Mouse (Mus musculus) limb, embryonic 14.5 days (tissue): Measurements from ENCODE around the gene Thsd4. TPM values are rescaled to one million over a fixed set of nuclear protein-coding genes. Genes with fewer than 3 reads are reported as not detected.

ENCODE experiments used
- ATAC-seq: fragments of 200-750 bp; cut with Nextera tagmentation; 2 replicates; pipeline ENCODE4 v1.8.0; 2017; ENCODE audit warnings: low read depth, moderate number of reproducible peaks, moderate TSS enrichment; ENCODE audit not compliant: low FRiP score
- DNase-seq: peaks from one replicate; pipeline ENCODE4 v3.0.0-alpha.2; 2015; ENCODE audit warnings: low spot score
- H3K27ac ChIP-seq: fragments of 300-500 bp; sonication (generic); replicated peaks from 2 replicates; pipeline ENCODE4 v1.5.1; 2014; ENCODE audit warnings: low read depth, mild to moderate bottlenecking, low read length, moderate library complexity, mixed read lengths
- H3K27me3 ChIP-seq: fragments of 300-500 bp; sonication (generic); 2 replicates; pipeline ENCODE4 v1.6.1; 2014; ENCODE audit warnings: low read length, mixed read lengths; ENCODE audit not compliant: control insufficient read depth, insufficient read depth
- H3K36me3 ChIP-seq: fragments of 300-500 bp; sonication (generic); 2 replicates; pipeline ENCODE4 v1.6.1; 2014; ENCODE audit warnings: mild to moderate bottlenecking, low read length, moderate library complexity, mixed read lengths; ENCODE audit not compliant: control insufficient read depth, insufficient read depth
- H3K4me1 ChIP-seq: fragments of 300-500 bp; sonication (generic); 2 replicates; pipeline ENCODE4 v1.6.1; 2014; ENCODE audit warnings: antibody characterized with exemption, low read length, mixed read lengths; ENCODE audit not compliant: control insufficient read depth, insufficient read depth
- H3K4me2 ChIP-seq: fragments of 300-500 bp; sonication (generic); replicated peaks from 2 replicates; pipeline ENCODE4 v1.6.1; 2014; ENCODE audit warnings: low read depth, mild to moderate bottlenecking, low read length, moderate library complexity; ENCODE audit not compliant: severe bottlenecking
- H3K4me3 ChIP-seq: fragments of 300-500 bp; sonication (generic); replicated peaks from 2 replicates; pipeline ENCODE4 v1.5.1; 2014; ENCODE audit warnings: low read length
- H3K9ac ChIP-seq: fragments of 300-500 bp; sonication (generic); 2 replicates; pipeline ENCODE4 v1.6.1; 2014; ENCODE audit warnings: mild to moderate bottlenecking, low read depth, low read length, moderate library complexity; ENCODE audit not compliant: severe bottlenecking
- H3K9me3 ChIP-seq: fragments of 300-500 bp; sonication (generic); 2 replicates; pipeline ENCODE4 v1.6.1; 2016; ENCODE audit warnings: low read length; ENCODE audit not compliant: control insufficient read depth
- POLR2A ChIP-seq: fragments of 200-500 bp; IDR thresholded peaks from 2 replicates; pipeline ENCODE4 v1.8.0; 2012; ENCODE audit warnings: inconsistent platforms, mild to moderate bottlenecking, moderate library complexity, borderline replicate concordance; ENCODE audit not compliant: insufficient read depth, insufficient read length; ENCODE audit errors: extremely low read depth
- WGBS: fragments of 180-500 bp; shearing (Covaris S2); extraction: QIAGEN DNeasy Blood & Tissue Kit; methylation state at CpG from one replicate; pipeline ENCODE4 v1.1.7; 2014; 5-methylcytosine and 5-hydroxymethylcytosine counted together
- polyA plus RNA-seq, 2 experiments: library from polyadenylated mRNA; depleted of rRNA in 1 of 2; stranded (reverse) in 1 of 2; unstranded in 1 of 2; fragments of >200 nt; fragmentation: Nextera tagmentation in 1 of 2; extraction: Ambion mirVana in 1 of 2; gene quantifications; 2 replicates each; pipeline versions ENCODE4 v1.2.1 to v1.2.3; 2012 to 2014

Gene Thsd4
- polyA plus RNA-seq, 2 experiments, result 30.8 to 31.2 TPM

DNA sequence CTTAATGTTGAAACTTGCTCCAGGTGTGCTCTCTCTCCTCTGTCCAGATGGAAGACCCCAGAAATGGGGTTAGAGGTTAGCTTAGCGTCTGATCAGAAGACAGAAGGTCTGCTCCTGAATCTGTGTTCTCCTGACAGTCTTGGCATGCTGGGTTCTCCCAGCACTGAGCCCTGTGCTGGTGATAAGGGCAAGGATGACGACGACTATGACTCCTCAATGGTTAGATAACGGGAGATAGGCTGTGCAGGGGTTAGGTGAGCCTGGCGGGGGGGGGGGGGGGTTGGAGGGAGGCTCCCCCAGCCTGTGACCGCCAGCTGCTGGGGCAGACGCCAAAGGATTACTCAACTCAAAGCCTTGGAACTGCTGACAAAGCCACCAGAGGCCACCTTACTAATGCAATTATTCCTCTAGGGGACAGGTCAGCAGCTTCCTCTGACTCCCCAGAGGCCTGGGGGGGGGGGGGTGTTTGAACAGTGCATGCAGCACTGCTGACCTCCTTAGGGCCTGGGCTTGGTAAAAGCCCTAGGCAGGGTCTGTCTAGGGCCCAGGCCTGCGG, 569.3 kb downstream of the Thsd4 start:
- no peak for TF ChIP-seq POLR2A
- no peak overlapping the region for H3K27ac ChIP-seq

DNA sequence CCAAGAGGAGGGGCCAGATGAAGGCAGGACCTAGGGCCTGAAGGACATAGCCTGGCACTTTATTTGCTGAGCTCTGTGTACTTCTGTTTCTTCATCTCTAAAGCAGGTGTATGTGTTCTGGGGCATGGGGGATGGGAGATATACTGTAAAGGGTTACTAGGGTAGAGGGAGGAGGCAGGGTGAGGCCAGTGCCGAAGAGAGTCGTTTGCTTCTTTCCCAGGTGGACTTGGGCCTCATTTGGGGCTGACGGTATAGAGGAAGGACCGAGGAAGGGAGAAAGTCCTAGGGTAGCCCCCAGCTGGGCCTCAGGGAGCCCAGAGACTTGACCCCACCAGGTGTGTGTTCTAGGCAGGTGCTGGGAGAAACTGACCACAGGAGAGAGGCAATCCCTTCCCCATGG, 569.9 kb downstream of the Thsd4 start:
- no peak overlapping the region for H3K4me2 ChIP-seq
- H3K27me3 ChIP-seq, result no peaks in the 10 kb centered on the region
- ATAC-seq (no peak), DNase-seq (no peak)
- H3K27ac ChIP-seq, result no peak overlapping the region
- 0 out of 2 replicates have a peak, but pooled peaks cover 3% of the 10 kb centered on the region for H3K4me1 ChIP-seq
- WGBS, result 63% methylated on average over 4 of the region's 4 CpGs
- H3K9me3 ChIP-seq, result no peaks in the 10 kb centered on the region
- no peak overlapping the region for H3K4me3 ChIP-seq
- TF ChIP-seq POLR2A, result no peak
- H3K36me3 ChIP-seq, result no peaks in the 10 kb centered on the region
- H3K9ac ChIP-seq, result no peak overlapping the region

More for the DNA sequence above, 569.3 kb downstream of the Thsd4 start:
- WGBS, result 59% methylated on average over 8 of the region's 8 CpGs
- Histone ChIP-seq H3K9ac (no peak overlapping the region), H3K27me3 (no peaks in the 10 kb centered on the region), H3K4me1 (0 out of 2 replicates have a peak, but pooled peaks cover 3% of the 10 kb centered on the region), H3K4me3 (no peak overlapping the region), H3K36me3 (no peaks in the 10 kb centered on the region), H3K9me3 (no peaks in the 10 kb centered on the region), H3K4me2 (no peak overlapping the region)
- ATAC-seq, result no peak
- no peak for DNase-seq

DNA sequence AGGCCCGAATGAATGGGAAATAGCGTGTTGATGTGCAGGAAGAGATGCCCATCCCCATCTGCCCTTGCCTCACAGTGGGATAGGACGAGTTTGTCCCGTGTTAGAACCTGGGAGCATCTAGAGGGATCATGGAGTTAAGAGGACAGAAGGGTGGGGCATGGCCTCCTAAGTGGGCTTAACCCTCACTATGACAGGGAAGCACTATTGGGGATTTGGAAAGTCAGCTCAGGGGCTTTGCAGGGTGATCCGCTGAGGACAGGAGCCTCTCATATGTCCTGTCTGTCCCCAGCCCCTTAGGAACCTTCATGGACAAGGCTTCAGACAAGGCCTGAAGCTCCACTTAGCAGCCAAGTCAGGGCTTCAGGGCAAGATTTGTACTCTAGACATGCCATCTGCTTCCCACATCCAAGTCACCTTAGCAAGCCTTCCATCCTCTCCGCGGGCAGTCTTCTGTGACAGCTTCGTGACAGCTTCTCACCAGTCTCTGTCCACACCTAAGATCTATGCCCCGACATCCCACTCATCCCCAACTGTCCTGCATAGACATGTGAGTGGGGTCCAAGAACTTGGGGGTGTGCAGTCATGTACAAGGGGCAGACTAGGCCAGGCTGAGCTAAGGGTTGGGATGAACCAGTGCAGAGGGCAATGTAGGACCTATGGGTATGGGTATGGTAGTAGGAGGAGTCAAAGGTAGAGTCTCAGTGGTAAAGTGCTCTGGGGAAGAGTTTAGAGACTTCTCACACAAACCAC, 570.7 kb downstream of the Thsd4 start:
- no peak for TF ChIP-seq POLR2A
- ATAC-seq, result no peak
- no peak overlapping the region for H3K27ac ChIP-seq

DNA sequence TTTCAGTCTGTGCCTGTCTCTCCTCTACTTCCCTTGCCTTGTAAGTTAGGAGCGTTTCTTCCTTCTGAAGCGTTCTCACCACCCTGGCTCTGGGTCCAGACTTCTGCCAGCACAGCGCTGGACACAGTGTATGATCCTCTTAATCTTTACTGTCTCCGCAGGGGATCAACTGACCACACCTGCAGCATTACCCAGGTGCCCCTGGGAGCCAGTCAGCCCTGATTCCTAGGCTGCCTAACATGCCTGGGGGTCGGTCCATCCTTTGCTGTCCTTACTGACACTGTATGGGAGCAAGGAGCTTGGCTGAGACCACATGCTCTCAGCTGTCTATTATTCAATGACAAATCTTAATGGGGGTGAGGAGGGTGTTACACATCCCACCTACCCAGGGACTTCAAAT, 571.9 kb downstream of the Thsd4 start:
- H3K9me3 ChIP-seq, result no peaks in the 10 kb centered on the region
- ATAC-seq (no peak), DNase-seq (no peak)
- no peak overlapping the region for H3K9ac ChIP-seq
- TF ChIP-seq POLR2A, result no peak
- no peaks in the 10 kb centered on the region for H3K4me1 ChIP-seq
- no peak overlapping the region for H3K27ac ChIP-seq
- no peaks in the 10 kb centered on the region for H3K27me3 ChIP-seq
- WGBS, result 78% methylated on average over 5 of the region's 5 CpGs
- no peak overlapping the region for H3K4me3 ChIP-seq
- no peaks in the 10 kb centered on the region for H3K36me3 ChIP-seq
- no peak overlapping the region for H3K4me2 ChIP-seq

More for the DNA sequence above, 570.7 kb downstream of the Thsd4 start:
- Histone ChIP-seq H3K9ac (no peak overlapping the region), H3K4me3 (no peak overlapping the region), H3K4me1 (no peaks in the 10 kb centered on the region), H3K27me3 (no peaks in the 10 kb centered on the region), H3K36me3 (no peaks in the 10 kb centered on the region), H3K9me3 (no peaks in the 10 kb centered on the region), H3K4me2 (no peak overlapping the region)
- 91% methylated on average over 9 of the region's 9 CpGs for WGBS
- no peak for DNase-seq

DNA sequence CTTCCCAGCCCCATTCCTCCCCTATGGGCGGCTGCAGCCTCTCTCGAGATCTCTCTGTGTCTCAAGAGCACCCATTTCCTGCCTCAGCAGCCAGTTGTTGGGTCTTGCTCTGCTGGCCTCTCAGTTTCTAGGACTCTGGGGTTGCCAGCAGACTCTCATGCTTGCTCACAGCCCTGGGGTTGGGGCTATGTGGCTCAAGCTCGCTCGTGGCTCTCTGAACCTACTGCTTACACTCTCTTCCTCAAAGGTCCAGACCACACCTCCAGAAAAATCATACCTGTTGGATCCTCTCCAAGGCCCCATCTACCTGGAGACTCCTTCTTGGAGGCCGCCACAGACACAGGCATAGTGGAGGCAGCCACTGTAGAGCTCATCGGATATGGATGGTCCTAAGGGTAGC, 572.3 kb downstream of the Thsd4 start:
- 80% methylated on average over 6 of the region's 6 CpGs for WGBS
- ATAC-seq, result no peak
- no peaks in the 10 kb centered on the region for H3K27me3 ChIP-seq
- DNase-seq, result no peak
- H3K9ac ChIP-seq, result no peak overlapping the region
- H3K36me3 ChIP-seq, result no peaks in the 10 kb centered on the region
- no peak overlapping the region for H3K4me2 ChIP-seq
- no peak overlapping the region for H3K27ac ChIP-seq
- no peaks in the 10 kb centered on the region for H3K4me1 ChIP-seq
- TF ChIP-seq POLR2A, result no peak
- no peaks in the 10 kb centered on the region for H3K9me3 ChIP-seq
- H3K4me3 ChIP-seq, result no peak overlapping the region
